Comparison of ENCODE assay signal across 27 mouse cellular contexts in genomic region chr11:68177415-68177814, GRCm38 (mm10).
DNase-seq lines count a peak whose midpoint lies in the region; ATAC-seq and TF ChIP-seq lines count a peak whose summit lies in the region.
"Had no signal": no experiment of that assay in that cellular context is flagged by ENCODE, and none has a peak within 500 bp of the region (broad histone marks: within the 10 kb centered on the region; RNA-seq: fewer than 3 reads in every experiment).

No protein-coding gene starts in this region.

- TF ChIP-seq EP300 in MEL (IDR thresholded peaks at IDR 0.05; ENCODE audit: low read depth in 1 of 2, low read length in 2 of 2) = peak in 1 of 2 experiments; percentile 66; a peak in 2 of 4 replicates
- TF ChIP-seq EP300 in stomach, postnatal 0 days (optimal IDR thresholded peaks at IDR 0.05) = no peak

- no peaks in the 10 kb centered on the region for H3K27me3 ChIP-seq in intestine, embryonic 14.5 days (replicated peaks; ENCODE audit: control insufficient read depth, insufficient read depth, low read length)
- no peaks in the 10 kb centered on the region for H3K27me3 ChIP-seq in intestine, embryonic 16.5 days (replicated peaks; ENCODE audit: control insufficient read depth, insufficient read depth, low read length)
- H3K27me3 ChIP-seq in MEL (ENCODE audit: control insufficient read depth in 1 of 2, insufficient read depth in 2 of 2, low read length in 2 of 2) = no peaks in the 10 kb centered on the region
- H3K27me3 ChIP-seq in limb, embryonic 10.5 days (ENCODE audit: low read depth, poor library complexity, severe bottlenecking) = no peaks in the 10 kb centered on the region
- no peaks in the 10 kb centered on the region for H3K27me3 ChIP-seq in stomach, postnatal 0 days (ENCODE audit: control insufficient read depth, insufficient read depth, low read length)
- H3K27me3 ChIP-seq: embryonic facial prominence, embryonic 13.5 days; forebrain, embryonic 13.5 days; heart, embryonic 13.5 days; hindbrain, embryonic 13.5 days had no signal

- no peak overlapping the region for H3K4me3 ChIP-seq in intestine, embryonic 14.5 days (ENCODE audit: low read depth, low read length)
- H3K4me3 ChIP-seq in intestine, embryonic 16.5 days (ENCODE audit: low read length) = no peak overlapping the region
- H3K4me3 ChIP-seq in MEL (ENCODE audit: control insufficient read depth in 1 of 2, insufficient read depth in 1 of 2, low read depth in 2 of 2, low read length in 2 of 2) = no peak overlapping the region
- H3K4me3 ChIP-seq in limb, embryonic 10.5 days = no peak overlapping the region
- H3K4me3 ChIP-seq in stomach, postnatal 0 days (ENCODE audit: low read depth, low read length) = no peak overlapping the region
- H3K4me3 ChIP-seq: embryonic facial prominence, embryonic 13.5 days; forebrain, embryonic 10.5 days; forebrain, embryonic 13.5 days; heart, adult 2 months; heart, embryonic 10.5 days; heart, embryonic 13.5 days; hindbrain, embryonic 13.5 days had no signal

- no peaks in the 10 kb centered on the region for H3K36me3 ChIP-seq in intestine, embryonic 14.5 days (ENCODE audit: control insufficient read depth, insufficient read depth, low read length)
- no peaks in the 10 kb centered on the region for H3K36me3 ChIP-seq in intestine, embryonic 16.5 days (ENCODE audit: control insufficient read depth, insufficient read depth, low read length)
- H3K36me3 ChIP-seq in MEL (ENCODE audit: control insufficient read depth in 1 of 2, insufficient read depth in 2 of 2, low read length in 2 of 2) = peaks cover 0 to 10% of the 10 kb centered on the region in 2 experiments; a peak in 2 of 4 replicates
- no peaks in the 10 kb centered on the region for H3K36me3 ChIP-seq in limb, embryonic 10.5 days
- no peaks in the 10 kb centered on the region; the same call in 1 of the 2 replicates for H3K36me3 ChIP-seq in stomach, postnatal 0 days (ENCODE audit: control insufficient read depth, insufficient read depth, low read length)
- H3K36me3 ChIP-seq: embryonic facial prominence, embryonic 13.5 days; forebrain, embryonic 10.5 days; heart, embryonic 10.5 days; heart, embryonic 13.5 days; hindbrain, embryonic 13.5 days had no signal

- TF ChIP-seq RAD21 in MEL (IDR thresholded peaks at IDR 0.05; ENCODE audit: low read depth, low read length) = no peak

- H3K9ac ChIP-seq in intestine, embryonic 14.5 days (ENCODE audit: low read length) = no peak overlapping the region
- no peak overlapping the region for H3K9ac ChIP-seq in intestine, embryonic 16.5 days (ENCODE audit: low read depth, low read length)
- no peak overlapping the region for H3K9ac ChIP-seq in MEL (ENCODE audit: control insufficient read depth, low read depth, low read length, poor library complexity, severe bottlenecking)
- H3K9ac ChIP-seq in stomach, postnatal 0 days (ENCODE audit: low read length) = no peak overlapping the region
- H3K9ac ChIP-seq: embryonic facial prominence, embryonic 13.5 days; forebrain, embryonic 13.5 days; forebrain, postnatal 0 days; heart, embryonic 13.5 days; hindbrain, embryonic 13.5 days had no signal

- no peak for DNase-seq in intestine, embryonic 14.5 days (ENCODE audit: low spot score)
- DNase-seq in MEL (ENCODE audit: low read depth, low spot score) = peak; percentile 53
- DNase-seq in limb, embryonic 10.5 days (ENCODE audit: low spot score) = no peak
- DNase-seq in stomach, postnatal 0 days (ENCODE audit: low spot score) = no peak
- DNase-seq in layer of hippocampus, adult 9-11 months = no peak
- DNase-seq: adrenal gland, postnatal 10 days; adrenal gland, postnatal 36 days; B cell, adult 2 months; cerebellum, adult 18-20 months; cerebellum, adult 9-10 months; cerebellum, postnatal 25 days; gastrocnemius, postnatal 25 days; heart, adult 2 months; heart, postnatal 14 days; heart, postnatal 4 days had no signal

- peaks cover 25% of the 10 kb centered on the region for H3K4me1 ChIP-seq in intestine, embryonic 14.5 days (replicated peaks; ENCODE audit: control insufficient read depth, insufficient read depth, low read length)
- no peaks in the 10 kb centered on the region; the same call in 1 of the 2 replicates for H3K4me1 ChIP-seq in intestine, embryonic 16.5 days (ENCODE audit: control insufficient read depth, insufficient read depth, low read length)
- peaks cover 4 to 13% of the 10 kb centered on the region in 2 experiments; a peak in 3 of 4 replicates for H3K4me1 ChIP-seq in MEL (ENCODE audit: control insufficient read depth in 1 of 2, insufficient read depth in 2 of 2, low read length in 2 of 2)
- H3K4me1 ChIP-seq in limb, embryonic 10.5 days = peaks cover 36% of the 10 kb centered on the region
- H3K4me1 ChIP-seq in stomach, postnatal 0 days (replicated peaks; ENCODE audit: control insufficient read depth, insufficient read depth) = no peaks in the 10 kb centered on the region

- no peak for ATAC-seq in intestine, embryonic 14.5 days (replicated peaks; ENCODE audit: low FRiP score, low TSS enrichment, low read depth)
- ATAC-seq in intestine, embryonic 16.5 days = no peak
- no peak for ATAC-seq in stomach, postnatal 0 days (ENCODE audit: low FRiP score, low TSS enrichment)
- no peak for ATAC-seq in frontal cortex, adult (ENCODE audit: low TSS enrichment)
- ATAC-seq: activated CD4-positive, CD25-positive, alpha-beta regulatory T cell, adult 4 months; forebrain, embryonic 13.5 days; forebrain, postnatal 0 days; hindbrain, embryonic 16.5 days; intestine, postnatal 0 days had no signal

- TF ChIP-seq CTCF in MEL (IDR thresholded peaks at IDR 0.05 in 2 of 3, conservative IDR thresholded peaks at IDR 0.05 in 1 of 3; ENCODE audit: control insufficient read depth in 1 of 3, insufficient read depth in 1 of 3, low read depth in 2 of 3, low read length in 3 of 3, poor library complexity in 1 of 3, severe bottlenecking in 1 of 3) = no peak
- TF ChIP-seq CTCF in stomach, postnatal 0 days (IDR thresholded peaks at IDR 0.05; ENCODE audit: low read depth) = no peak

- no peaks in the 10 kb centered on the region for H3K79me2 ChIP-seq in MEL (ENCODE audit: control insufficient read depth, insufficient read depth, low read length, poor library complexity)

- no peaks in the 10 kb centered on the region for H3K9me3 ChIP-seq in intestine, embryonic 14.5 days (ENCODE audit: control insufficient read depth, low read length)
- H3K9me3 ChIP-seq in intestine, embryonic 16.5 days (ENCODE audit: control insufficient read depth, low read length) = no peaks in the 10 kb centered on the region
- H3K9me3 ChIP-seq in MEL (replicated peaks; ENCODE audit: insufficient read depth, low read length) = no peaks in the 10 kb centered on the region
- no peaks in the 10 kb centered on the region for H3K9me3 ChIP-seq in limb, embryonic 10.5 days (replicated peaks)
- no peaks in the 10 kb centered on the region for H3K9me3 ChIP-seq in stomach, postnatal 0 days (ENCODE audit: control insufficient read depth, low read length)
- H3K9me3 ChIP-seq: embryonic facial prominence, embryonic 13.5 days; forebrain, embryonic 10.5 days; forebrain, embryonic 13.5 days; heart, embryonic 10.5 days; heart, embryonic 13.5 days; hindbrain, embryonic 13.5 days had no signal

- TF ChIP-seq POLR2A in MEL (IDR thresholded peaks at IDR 0.05; ENCODE audit: control insufficient read depth in 1 of 2, insufficient read depth in 1 of 2, low read depth in 1 of 2, low read length in 2 of 2, poor library complexity in 1 of 2) = no peak

- WGBS in intestine, embryonic 14.5 days = 85% methylated on average over 7 of the region's 7 CpGs
- 80% methylated on average over 7 of the region's 7 CpGs for WGBS in intestine, embryonic 16.5 days
- 89% methylated on average over 7 of the region's 7 CpGs for WGBS in limb, embryonic 10.5 days
- 83% methylated on average over 7 of the region's 7 CpGs for WGBS in stomach, postnatal 0 days

- no peak overlapping the region for H3K4me2 ChIP-seq in intestine, embryonic 14.5 days (ENCODE audit: low read length)
- no peak overlapping the region for H3K4me2 ChIP-seq in intestine, embryonic 16.5 days (ENCODE audit: low read depth, low read length)
- no peak overlapping the region for H3K4me2 ChIP-seq in stomach, postnatal 0 days (replicated peaks; ENCODE audit: low read depth)
- H3K4me2 ChIP-seq: embryonic facial prominence, embryonic 13.5 days; forebrain, embryonic 13.5 days; heart, embryonic 13.5 days; hindbrain, embryonic 13.5 days had no signal

- H3K27ac ChIP-seq in intestine, embryonic 14.5 days (ENCODE audit: low read depth) = 0 out of 2 replicates have a peak overlapping the region, but pooled peaks have one; percentile 16
- H3K27ac ChIP-seq in intestine, embryonic 16.5 days (ENCODE audit: low read length) = no peak overlapping the region
- H3K27ac ChIP-seq in MEL (ENCODE audit: control insufficient read depth, low read depth, low read length) = peak overlapping the region; percentile 29; the same call in 1 of the 2 replicates
- H3K27ac ChIP-seq in limb, embryonic 10.5 days = peak overlapping the region; percentile 57
- peak overlapping the region; percentile 53; the same call in 1 of the 2 replicates for H3K27ac ChIP-seq in stomach, postnatal 0 days (replicated peaks)
- H3K27ac ChIP-seq: embryonic facial prominence, embryonic 13.5 days; forebrain, embryonic 10.5 days; forebrain, embryonic 13.5 days; heart, adult 2 months; heart, embryonic 10.5 days; heart, embryonic 13.5 days; hindbrain, embryonic 13.5 days had no signal

TF ChIP-seq in MEL, 35 proteins besides CTCF, POLR2A, EP300 and RAD21:
- TF ChIP-seq MYC (IDR thresholded peaks at IDR 0.05; ENCODE audit: low read depth, low read length) (peak; percentile 20; the same call in 1 of the 2 replicates), TBP (IDR thresholded peaks at IDR 0.05; ENCODE audit: low read depth, low read length) (no peak), MXI1 (IDR thresholded peaks at IDR 0.05; ENCODE audit: low read depth, low read length) (peak; percentile 52; the same call in 1 of the 2 replicates), ETS1 (IDR thresholded peaks at IDR 0.05; ENCODE audit: low read depth, low read length) (peak; percentile 40; the same call in 1 of the 2 replicates), ZNF384 (IDR thresholded peaks at IDR 0.05; ENCODE audit: low read depth, low read length) (no peak), USF1 (IDR thresholded peaks at IDR 0.05; ENCODE audit: low read depth, low read length) (peak; percentile 89), CHD1 (IDR thresholded peaks at IDR 0.05; ENCODE audit: low read depth, low read length) (no peak), POLR2AphosphoS5 (IDR thresholded peaks at IDR 0.05; ENCODE audit: borderline replicate concordance, low read depth, low read length) (no peak), SIN3A (IDR thresholded peaks at IDR 0.05; ENCODE audit: low read length) (peak; percentile 29; the same call in 1 of the 2 replicates), USF2 (IDR thresholded peaks at IDR 0.05; ENCODE audit: borderline replicate concordance in 1 of 2, insufficient read depth in 1 of 2, low read depth in 1 of 2, low read length in 2 of 2) (peak in 1 of 2 experiments; percentile 51; a peak in 1 of 4 replicates), MYB (IDR thresholded peaks at IDR 0.05; ENCODE audit: low read depth, low read length) (no peak), MAZ (IDR thresholded peaks at IDR 0.05; ENCODE audit: low read depth, low read length) (no peak)
